ENCODE assay signal across 15 mouse cellular contexts in the genomic region with DNA sequence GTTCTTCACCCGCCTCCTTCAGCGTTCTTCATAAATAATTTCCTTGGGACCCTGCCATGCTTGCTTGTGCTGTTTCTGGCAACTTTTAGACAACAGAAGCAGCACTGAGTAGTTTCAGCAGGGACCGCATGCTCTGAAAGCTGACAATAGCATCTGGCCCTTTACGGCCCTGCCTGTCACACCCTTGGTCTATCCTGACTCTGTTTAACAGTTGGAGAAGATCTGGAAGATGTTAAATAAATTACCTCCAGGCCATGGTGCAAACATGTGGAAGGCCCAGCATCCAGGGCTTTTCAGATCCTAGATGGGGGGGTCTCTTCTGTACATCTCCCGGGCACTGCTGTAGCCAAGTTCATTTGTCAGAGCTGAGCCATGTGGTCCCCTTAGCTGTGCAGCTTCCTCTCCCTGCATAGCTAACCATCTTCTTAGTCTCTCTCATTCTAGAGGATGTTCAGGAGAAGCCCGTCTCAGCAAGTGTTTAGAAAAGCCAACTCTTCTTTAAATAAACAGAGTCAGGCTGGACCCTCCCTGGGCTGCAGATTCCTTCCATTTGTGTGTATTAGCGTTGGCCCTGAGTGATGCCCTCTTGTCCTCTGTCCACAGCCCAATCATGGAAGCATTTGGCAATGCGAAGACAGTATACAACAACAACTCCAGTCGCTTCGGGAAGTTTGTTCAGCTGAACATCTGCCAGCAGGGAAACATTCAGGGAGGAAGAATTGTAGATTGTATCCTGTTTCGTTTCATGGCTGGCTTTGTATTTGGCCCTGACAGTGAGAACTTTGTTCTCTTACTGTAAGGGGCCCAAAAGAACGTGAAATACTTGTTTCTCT.
A peak's percentile ranks its signal among the peaks of the same experiment; 100 is the strongest.
DNase-seq lines count a peak whose midpoint lies in the region; ATAC-seq and TF ChIP-seq lines count a peak whose summit lies in the region.
"Had no signal": no experiment of that assay in that cellular context is flagged by ENCODE, and none has a peak within 500 bp of the region (broad histone marks: within the 10 kb centered on the region; RNA-seq: fewer than 3 reads in every experiment).

No protein-coding gene starts in this region.

- H3K27me3 ChIP-seq in heart, embryonic 16.5 days (ENCODE audit: control insufficient read depth, insufficient read depth, low read length), result no peaks in the 10 kb centered on the region
- H3K27me3 ChIP-seq in E14TG2a.4 (ENCODE audit: insufficient read depth, low read length), result no peaks in the 10 kb centered on the region
- no peaks in the 10 kb centered on the region for H3K27me3 ChIP-seq in embryonic facial prominence, embryonic 14.5 days (replicated peaks; ENCODE audit: control insufficient read depth, insufficient read depth, low read length)
- no peaks in the 10 kb centered on the region for H3K27me3 ChIP-seq in midbrain, postnatal 0 days (ENCODE audit: insufficient read depth, low read length)

- 60% methylated on average over 12 of the region's 12 CpGs for WGBS in heart, embryonic 16.5 days
- 33% methylated on average over 12 of the region's 12 CpGs for WGBS in embryonic facial prominence, embryonic 14.5 days
- 83% methylated on average over 12 of the region's 12 CpGs for WGBS in midbrain, postnatal 0 days

- no peak for TF ChIP-seq CTCF in E14TG2a.4 (conservative IDR thresholded peaks at IDR 0.05; ENCODE audit: low read length)
- TF ChIP-seq CTCF in midbrain, postnatal 0 days (IDR thresholded peaks at IDR 0.05), result no peak

- peak; percentile 25; the same call in 1 of the 2 replicates for ATAC-seq in heart, embryonic 16.5 days (replicated peaks; ENCODE audit: extremely low read depth, insufficient read depth, low FRiP score)
- ATAC-seq in embryonic facial prominence, embryonic 14.5 days (ENCODE audit: low read depth), result peak; percentile 60
- no peak for ATAC-seq in midbrain, postnatal 0 days (ENCODE audit: low FRiP score)
- ATAC-seq: CD4-positive, CD25-positive, alpha-beta regulatory T cell, adult 4 months had no signal

- H3K4me3 ChIP-seq in heart, embryonic 16.5 days (ENCODE audit: low read length), result no peak overlapping the region
- 0 out of 2 replicates have a peak overlapping the region, but pooled peaks have one; percentile 7 for H3K4me3 ChIP-seq in E14TG2a.4 (replicated peaks; ENCODE audit: low read length)
- no peak overlapping the region for H3K4me3 ChIP-seq in embryonic facial prominence, embryonic 14.5 days (ENCODE audit: low read depth, low read length)
- no peak overlapping the region for H3K4me3 ChIP-seq in midbrain, postnatal 0 days (ENCODE audit: low read depth, low read length)
- H3K4me3 ChIP-seq: myocyte had no signal

- H3K4me2 ChIP-seq in heart, embryonic 16.5 days (ENCODE audit: low read depth, low read length), result no peak overlapping the region
- no peak overlapping the region for H3K4me2 ChIP-seq in embryonic facial prominence, embryonic 14.5 days (ENCODE audit: low read depth, low read length)
- H3K4me2 ChIP-seq in midbrain, postnatal 0 days (ENCODE audit: low read depth, low read length, poor library complexity, severe bottlenecking), result no peak overlapping the region

- DNase-seq in heart, postnatal 36 days, result no peak
- DNase-seq in embryonic facial prominence, embryonic 14.5 days (ENCODE audit: low spot score), result peak; percentile 72
- DNase-seq in lung, postnatal 10 days, result peak; percentile 79
- no peak for DNase-seq in urinary bladder, postnatal 14 days (ENCODE audit: low spot score)
- no peak for DNase-seq in cerebellum, adult 9-11 months
- no peak for DNase-seq in midbrain, postnatal 0 days (ENCODE audit: low spot score)
- DNase-seq: gastrocnemius, postnatal 10 days; heart, postnatal 14 days; retina, postnatal 1 day; thymus, postnatal 36 days had no signal

- H3K36me3 ChIP-seq in heart, embryonic 16.5 days (ENCODE audit: control insufficient read depth, insufficient read depth), result no peaks in the 10 kb centered on the region
- peaks cover 54% of the 10 kb centered on the region for H3K36me3 ChIP-seq in E14TG2a.4 (ENCODE audit: insufficient read depth, low read length)
- peaks cover 45% of the 10 kb centered on the region; the same call in 1 of the 2 replicates for H3K36me3 ChIP-seq in embryonic facial prominence, embryonic 14.5 days (ENCODE audit: control insufficient read depth, insufficient read depth, low read length)
- 0 out of 2 replicates have a peak, but pooled peaks cover 2% of the 10 kb centered on the region for H3K36me3 ChIP-seq in midbrain, postnatal 0 days (ENCODE audit: insufficient read depth, low read length)

- H3K27ac ChIP-seq in heart, embryonic 16.5 days (ENCODE audit: low read length), result 0 out of 2 replicates have a peak overlapping the region, but pooled peaks have one; percentile 6
- H3K27ac ChIP-seq in embryonic facial prominence, embryonic 14.5 days (replicated peaks; ENCODE audit: low read depth, low read length), result peak overlapping the region; percentile 46
- H3K27ac ChIP-seq in midbrain, postnatal 0 days (ENCODE audit: low read depth, low read length), result no peak overlapping the region
- H3K27ac ChIP-seq: macrophage had no signal

- no peak overlapping the region for H3K9ac ChIP-seq in heart, embryonic 16.5 days (ENCODE audit: low read length)
- H3K9ac ChIP-seq in embryonic facial prominence, embryonic 14.5 days (ENCODE audit: low read depth, low read length), result no peak overlapping the region
- no peak overlapping the region for H3K9ac ChIP-seq in midbrain, postnatal 0 days (replicated peaks; ENCODE audit: low read length, poor library complexity, severe bottlenecking)

- H3K4me1 ChIP-seq in heart, embryonic 16.5 days (ENCODE audit: control insufficient read depth, insufficient read depth, low read length), result peaks cover 4% of the 10 kb centered on the region
- H3K4me1 ChIP-seq in E14TG2a.4 (replicated peaks; ENCODE audit: low read depth, low read length), result peaks cover 83% of the 10 kb centered on the region
- peaks cover 12% of the 10 kb centered on the region; the same call in 1 of the 2 replicates for H3K4me1 ChIP-seq in embryonic facial prominence, embryonic 14.5 days (ENCODE audit: control insufficient read depth, insufficient read depth, low read length)
- no peaks in the 10 kb centered on the region for H3K4me1 ChIP-seq in midbrain, postnatal 0 days (ENCODE audit: insufficient read depth, low read length)

- intact Hi-C loops in heart, postnatal 36 days (cut with DNase I), result loop anchor here (10.0 kb wide), 1 partner anchor 241 kb away; no protein-coding TSS in a partner anchor

- no peaks in the 10 kb centered on the region for H3K9me3 ChIP-seq in heart, embryonic 16.5 days (replicated peaks; ENCODE audit: control insufficient read depth, low read length)
- H3K9me3 ChIP-seq in E14TG2a.4 (ENCODE audit: low read length), result no peaks in the 10 kb centered on the region
- H3K9me3 ChIP-seq in embryonic facial prominence, embryonic 14.5 days (ENCODE audit: control insufficient read depth, low read length), result no peaks in the 10 kb centered on the region
- no peaks in the 10 kb centered on the region for H3K9me3 ChIP-seq in midbrain, postnatal 0 days (ENCODE audit: low read length)

Comparison
In these comparisons a context has a peak if more than half of its experiments do, and no peak if none do; other contexts are left out.
1. DNase-seq: peak in embryonic facial prominence, embryonic 14.5 days (single experiment) and lung, postnatal 10 days (single experiment); none in heart, postnatal 36 days (0 of 2), urinary bladder, postnatal 14 days (single experiment), cerebellum, adult 9-11 months (single experiment) and midbrain, postnatal 0 days (single experiment).